Mouse (Mus musculus): ENCODE measurements around the gene Igsf3. TPM values are rescaled to one million over a fixed set of nuclear protein-coding genes. Genes with fewer than 3 reads are reported as not detected.

Gene Igsf3
- polyA plus RNA-seq, 1 experiment = 36.0 TPM

DNA sequence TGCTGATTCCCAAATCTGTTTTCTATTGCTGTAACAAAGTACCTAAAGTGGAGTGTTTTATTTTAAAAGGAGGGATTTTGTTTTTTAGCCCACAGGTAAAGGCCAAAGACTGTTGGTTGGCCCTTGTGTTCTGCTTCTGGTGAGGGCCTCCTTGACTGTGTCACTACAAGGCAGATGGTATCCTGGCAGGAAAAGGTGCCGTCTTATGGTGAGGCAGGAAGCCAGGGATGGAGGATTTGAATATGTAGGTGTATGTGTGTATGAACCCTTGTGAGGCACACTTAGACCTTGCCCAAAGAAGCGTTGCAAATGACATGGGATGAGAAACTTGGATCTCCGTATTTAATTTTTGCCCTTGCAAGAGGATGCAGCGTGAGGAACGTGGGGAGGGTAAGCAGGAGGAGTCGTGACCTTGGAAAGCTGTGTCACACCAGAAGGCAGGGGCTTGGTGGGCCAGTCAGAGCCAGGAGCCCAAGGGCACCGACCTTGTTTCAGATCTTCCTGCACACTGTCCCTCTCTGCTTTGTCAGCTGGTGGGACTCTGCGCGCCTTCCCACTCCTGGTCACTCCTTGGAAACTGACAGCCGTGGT, 47.5 kb downstream of the Igsf3 start:
- no peak for TF ChIP-seq POLR2A (IDR thresholded peaks at IDR 0.05; ENCODE audit: borderline replicate concordance, extremely low read depth, insufficient read depth, insufficient read length, poor library complexity, severe bottlenecking)
- TF ChIP-seq CTCF (IDR thresholded peaks at IDR 0.05; ENCODE audit: borderline replicate concordance, extremely low read depth, insufficient read depth, insufficient read length) = no peak
- DNase-seq (ENCODE audit: low read depth) = no peak

- no peak for DNase-seq (ENCODE audit: low read depth)
- no peak for TF ChIP-seq POLR2A (IDR thresholded peaks at IDR 0.05; ENCODE audit: borderline replicate concordance, extremely low read depth, insufficient read depth, insufficient read length, poor library complexity, severe bottlenecking)
- no peak for TF ChIP-seq CTCF (IDR thresholded peaks at IDR 0.05; ENCODE audit: borderline replicate concordance, extremely low read depth, insufficient read depth, insufficient read length)
Measured at GRCm38 (mm10) chr3:101429982-101430754, 53.3 kb downstream of the Igsf3 start.

DNA sequence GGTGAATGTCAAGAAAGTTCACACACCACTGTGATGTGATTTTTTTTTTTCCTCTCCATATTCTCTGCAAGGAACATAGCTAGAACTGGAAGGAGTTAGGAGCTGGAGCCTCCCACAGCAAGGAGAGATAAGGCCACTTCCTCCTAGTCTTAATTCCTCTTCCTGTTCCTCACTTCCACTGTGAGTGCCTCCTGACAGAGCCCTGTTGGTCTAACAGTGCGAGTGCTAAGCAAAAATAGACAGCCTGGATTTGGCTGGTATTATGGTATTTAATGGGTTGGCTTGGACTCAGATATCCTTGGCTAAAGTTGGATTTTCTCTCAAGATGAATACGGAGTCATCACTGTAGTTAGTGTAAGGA, 53.9 kb downstream of the Igsf3 start:
- no peak for TF ChIP-seq POLR2A (IDR thresholded peaks at IDR 0.05; ENCODE audit: borderline replicate concordance, extremely low read depth, insufficient read depth, insufficient read length, poor library complexity, severe bottlenecking)
- no peak for TF ChIP-seq CTCF (IDR thresholded peaks at IDR 0.05; ENCODE audit: borderline replicate concordance, extremely low read depth, insufficient read depth, insufficient read length)
- no peak for DNase-seq (ENCODE audit: low read depth)

DNA sequence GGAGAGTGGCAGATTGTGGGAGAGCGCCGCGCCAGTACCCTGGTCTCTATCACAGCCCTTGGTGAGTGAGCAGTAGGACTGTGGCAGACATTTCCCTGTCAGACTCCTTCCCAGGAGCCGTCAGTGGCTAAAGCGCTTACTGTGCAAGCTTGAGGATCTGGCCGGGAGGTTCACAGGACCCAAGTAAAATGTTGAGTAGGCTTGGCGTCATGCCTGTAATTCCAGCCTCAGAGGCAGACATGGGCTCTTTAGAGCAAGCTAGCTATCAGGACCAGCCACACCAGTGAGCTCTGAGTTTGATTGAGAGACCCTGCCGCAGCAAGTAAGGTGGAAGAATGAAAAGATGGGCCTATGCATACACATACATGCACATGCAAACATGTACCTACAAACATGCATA, 58.8 kb downstream of the Igsf3 start:
- DNase-seq (ENCODE audit: low read depth) = no peak
- TF ChIP-seq POLR2A (IDR thresholded peaks at IDR 0.05; ENCODE audit: borderline replicate concordance, extremely low read depth, insufficient read depth, insufficient read length, poor library complexity, severe bottlenecking) (no peak), CTCF (IDR thresholded peaks at IDR 0.05; ENCODE audit: borderline replicate concordance, extremely low read depth, insufficient read depth, insufficient read length) (no peak)

DNA sequence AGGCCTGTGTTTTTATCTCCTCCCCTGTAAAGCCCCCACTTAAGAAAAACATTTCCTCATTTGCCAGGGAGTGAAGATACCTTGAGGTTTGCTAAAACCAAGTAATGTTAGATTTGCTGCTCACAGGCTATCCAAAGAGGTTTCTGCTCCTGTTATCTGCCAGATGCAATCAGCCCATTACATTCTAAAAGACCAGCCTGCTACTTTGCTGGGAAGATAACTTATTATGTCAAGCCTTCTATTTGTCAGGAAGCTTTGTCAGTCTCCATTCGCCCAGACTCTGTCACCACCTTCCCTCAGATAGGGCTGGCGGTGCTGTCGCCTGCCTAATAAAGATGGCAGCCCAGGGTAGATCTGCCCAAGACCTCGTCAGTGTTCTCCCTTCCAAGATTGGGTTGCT, 59.6 kb downstream of the Igsf3 start:
- no peak for DNase-seq (ENCODE audit: low read depth)

DNA sequence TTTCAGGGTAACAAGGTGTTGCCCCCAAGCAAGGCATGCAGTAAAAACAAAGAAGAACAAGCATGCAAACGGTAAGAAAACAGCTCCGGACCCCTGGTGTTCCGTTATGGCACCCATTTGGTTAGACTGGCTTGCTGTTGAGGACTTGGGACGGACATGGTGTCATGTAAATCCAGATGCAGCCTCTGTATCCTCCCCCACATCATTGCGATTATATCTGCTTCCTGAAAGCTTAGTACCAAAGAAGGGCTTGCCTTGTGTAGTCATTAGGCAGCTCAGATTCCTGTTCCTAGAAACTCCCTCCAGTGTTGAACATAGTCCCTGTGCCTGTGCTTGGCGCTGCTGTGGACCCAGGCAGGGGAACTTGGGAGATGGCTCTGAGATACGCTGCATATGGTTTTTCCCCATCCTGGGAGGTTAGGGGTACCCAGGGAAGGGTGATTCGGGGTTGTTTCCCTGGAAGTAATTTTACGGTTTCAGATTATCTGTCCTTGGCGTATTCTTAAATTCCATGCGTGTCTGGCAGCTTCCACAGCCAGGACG, 60.2 kb downstream of the Igsf3 start:
- DNase-seq (ENCODE audit: low read depth) = no peak
- TF ChIP-seq CTCF (IDR thresholded peaks at IDR 0.05; ENCODE audit: borderline replicate concordance, extremely low read depth, insufficient read depth, insufficient read length) (no peak), POLR2A (IDR thresholded peaks at IDR 0.05; ENCODE audit: borderline replicate concordance, extremely low read depth, insufficient read depth, insufficient read length, poor library complexity, severe bottlenecking) (no peak)

More for the DNA sequence above, 59.6 kb downstream of the Igsf3 start:
- TF ChIP-seq POLR2A (IDR thresholded peaks at IDR 0.05; ENCODE audit: borderline replicate concordance, extremely low read depth, insufficient read depth, insufficient read length, poor library complexity, severe bottlenecking) = no peak
- no peak for TF ChIP-seq CTCF (IDR thresholded peaks at IDR 0.05; ENCODE audit: borderline replicate concordance, extremely low read depth, insufficient read depth, insufficient read length)

DNA sequence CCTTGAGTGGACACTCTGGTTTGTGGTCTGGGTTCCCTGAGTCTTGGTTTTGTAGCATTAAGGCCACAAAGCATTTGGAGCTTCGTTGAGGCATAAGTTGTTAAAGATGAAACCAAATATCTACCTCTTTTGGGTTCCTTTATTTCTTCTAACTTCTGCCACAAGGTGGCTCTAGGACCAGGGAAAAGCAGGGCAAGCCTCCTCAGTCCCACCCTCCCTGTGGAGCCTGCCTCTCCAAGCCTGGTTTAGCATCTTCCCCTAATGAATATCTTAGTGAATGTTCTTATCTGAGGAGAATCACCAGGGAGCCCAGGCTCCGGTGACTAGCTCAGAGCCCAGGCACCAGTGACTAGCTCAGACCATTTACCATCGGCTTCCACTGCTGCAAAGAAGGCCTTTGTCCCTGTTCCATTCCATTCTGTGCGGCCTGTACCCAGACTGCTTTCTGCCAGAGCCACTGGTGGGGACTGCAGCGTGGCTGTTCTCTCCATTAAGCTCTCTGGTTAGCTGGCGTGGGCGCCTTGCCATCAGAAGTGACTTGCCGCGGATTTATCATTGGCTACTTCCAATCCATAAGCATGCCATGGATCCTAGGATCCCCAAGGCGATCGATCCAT, 66.5 kb downstream of the Igsf3 start:
- no peak for TF ChIP-seq POLR2A (IDR thresholded peaks at IDR 0.05; ENCODE audit: borderline replicate concordance, extremely low read depth, insufficient read depth, insufficient read length, poor library complexity, severe bottlenecking)
- peak; percentile 49 for TF ChIP-seq CTCF (IDR thresholded peaks at IDR 0.05; ENCODE audit: borderline replicate concordance, extremely low read depth, insufficient read depth, insufficient read length)
- DNase-seq (ENCODE audit: low read depth) = peak; percentile 64

- DNase-seq (ENCODE audit: low read depth) = no peak
- TF ChIP-seq POLR2A (IDR thresholded peaks at IDR 0.05; ENCODE audit: borderline replicate concordance, extremely low read depth, insufficient read depth, insufficient read length, poor library complexity, severe bottlenecking) (no peak), CTCF (IDR thresholded peaks at IDR 0.05; ENCODE audit: borderline replicate concordance, extremely low read depth, insufficient read depth, insufficient read length) (no peak)
Measured at GRCm38 (mm10) chr3:101444437-101444836, 67.6 kb downstream of the Igsf3 start.

GRCm38 (mm10) chr3:101447239-101447638, 70.4 kb downstream of the Igsf3 start:
- DNase-seq (ENCODE audit: low read depth) = no peak
- TF ChIP-seq POLR2A (IDR thresholded peaks at IDR 0.05; ENCODE audit: borderline replicate concordance, extremely low read depth, insufficient read depth, insufficient read length, poor library complexity, severe bottlenecking) (no peak), CTCF (IDR thresholded peaks at IDR 0.05; ENCODE audit: borderline replicate concordance, extremely low read depth, insufficient read depth, insufficient read length) (no peak)

- DNase-seq (ENCODE audit: low read depth) = peak; percentile 54
Measured at GRCm38 (mm10) chr3:101448765-101449164, 71.9 kb downstream of the Igsf3 start.

DNA sequence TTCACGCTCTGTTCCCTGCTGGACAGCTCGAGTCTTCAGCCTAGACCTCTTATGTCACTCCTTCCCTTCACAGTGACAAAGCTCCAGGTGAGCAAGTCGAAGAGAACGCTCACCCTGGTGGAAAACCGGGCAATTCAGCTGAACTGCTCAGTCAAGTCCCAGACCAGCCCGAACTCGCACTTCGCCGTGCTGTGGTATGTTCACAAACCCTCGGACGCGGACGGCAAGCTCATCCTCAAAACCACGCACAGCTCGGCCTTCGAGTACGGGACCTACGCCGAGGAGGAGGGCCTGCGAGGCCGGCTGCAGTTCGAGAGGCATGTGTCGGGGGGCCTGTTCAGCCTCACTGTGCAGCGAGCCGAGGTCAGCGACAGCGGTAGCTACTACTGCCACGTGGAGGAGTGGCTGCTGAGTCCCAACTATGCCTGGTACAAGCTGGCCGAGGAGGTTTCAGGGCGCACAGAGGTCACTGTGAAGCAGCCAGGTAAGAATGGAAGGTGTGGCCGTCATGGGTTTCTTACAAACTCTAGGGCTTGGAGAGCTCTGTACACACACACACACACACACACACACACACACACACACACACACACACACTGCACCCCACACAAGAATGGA, 74.0 kb downstream of the Igsf3 start:
- no peak for TF ChIP-seq CTCF (IDR thresholded peaks at IDR 0.05; ENCODE audit: borderline replicate concordance, extremely low read depth, insufficient read depth, insufficient read length)
- TF ChIP-seq POLR2A (IDR thresholded peaks at IDR 0.05; ENCODE audit: borderline replicate concordance, extremely low read depth, insufficient read depth, insufficient read length, poor library complexity, severe bottlenecking) = no peak

More at GRCm38 (mm10) chr3:101448765-101449164, 71.9 kb downstream of the Igsf3 start:
- TF ChIP-seq POLR2A (IDR thresholded peaks at IDR 0.05; ENCODE audit: borderline replicate concordance, extremely low read depth, insufficient read depth, insufficient read length, poor library complexity, severe bottlenecking) (no peak), CTCF (IDR thresholded peaks at IDR 0.05; ENCODE audit: borderline replicate concordance, extremely low read depth, insufficient read depth, insufficient read length) (no peak)

More for the DNA sequence above, 74.0 kb downstream of the Igsf3 start:
- no peak for DNase-seq (ENCODE audit: low read depth)

All from brain, embryonic 14.5 days (tissue).